Mouse (Mus musculus) heart, postnatal 0 days (tissue): ENCODE measurements around the gene Spata1. TPM values are rescaled to one million over a fixed set of nuclear protein-coding genes. Genes with fewer than 3 reads are reported as not detected.

Experiments used
- ATAC-seq: fragments of 200-750 bp; cut with Nextera tagmentation; 2 replicates; pipeline ENCODE4 v1.8.0; 2017; ENCODE audit warnings: low read depth, moderate number of reproducible peaks, moderate library complexity; ENCODE audit not compliant: insufficient read depth
- DNase-seq: peaks from one replicate; pipeline ENCODE4 v3.0.0-alpha.2; 2016; ENCODE audit warnings: low spot score
- H3K27ac ChIP-seq: fragments of 300-500 bp; sonication (generic); 2 replicates; pipeline ENCODE4 v1.5.1; 2014; ENCODE audit warnings: low read depth, mild to moderate bottlenecking
- H3K27me3 ChIP-seq: fragments of 300-500 bp; sonication (generic); 2 replicates; pipeline ENCODE4 v1.6.1; 2014; ENCODE audit warnings: low read length, mixed read lengths; ENCODE audit not compliant: control insufficient read depth, insufficient read depth
- H3K36me3 ChIP-seq: fragments of 300-500 bp; sonication (generic); replicated peaks from 2 replicates; pipeline ENCODE4 v1.6.1; 2014; ENCODE audit warnings: low read length, mixed read lengths; ENCODE audit not compliant: control insufficient read depth, insufficient read depth
- H3K4me1 ChIP-seq: fragments of 300-500 bp; sonication (generic); 2 replicates; pipeline ENCODE4 v1.6.1; 2014; ENCODE audit warnings: antibody characterized with exemption; ENCODE audit not compliant: control insufficient read depth, insufficient read depth
- H3K4me2 ChIP-seq: fragments of 300-500 bp; sonication (generic); 2 replicates; pipeline ENCODE4 v1.6.1; 2014; ENCODE audit warnings: low read depth, mild to moderate bottlenecking, low read length, moderate library complexity
- H3K4me3 ChIP-seq: fragments of 300-500 bp; sonication (generic); 2 replicates; pipeline ENCODE4 v1.5.1; 2014; ENCODE audit warnings: low read depth, low read length
- H3K9ac ChIP-seq: fragments of 300-500 bp; sonication (generic); replicated peaks from 2 replicates; pipeline ENCODE4 v1.6.1; 2014; ENCODE audit warnings: low read depth, low read length, mixed read lengths
- H3K9me3 ChIP-seq: fragments of 300-500 bp; sonication (generic); replicated peaks from 2 replicates; pipeline ENCODE4 v1.6.1; 2016; ENCODE audit warnings: low read length; ENCODE audit not compliant: control insufficient read depth
- CTCF ChIP-seq: IDR thresholded peaks from 2 replicates; pipeline ENCODE4 v1.5.1; 2016; ENCODE audit warnings: antibody characterized with exemption, control low read depth, low read depth
- EP300 ChIP-seq: IDR thresholded peaks from 2 replicates; pipeline ENCODE4 v1.6.1; 2016; ENCODE audit warnings: antibody characterized with exemption, low read depth
- WGBS: fragments of 180-500 bp; shearing (Covaris S2); extraction: QIAGEN DNeasy Blood & Tissue Kit; methylation state at CpG from one replicate; pipeline ENCODE4 v1.1.7; 2014; 5-methylcytosine and 5-hydroxymethylcytosine counted together
- polyA plus RNA-seq: library from polyadenylated mRNA; unstranded; fragments of >200 nt; fragmentation: Nextera tagmentation; extraction: Ambion mirVana; gene quantifications from 2 replicates; pipeline ENCODE4 v1.2.1, GENCODE M21; 2015
- total RNA-seq: library from RNA; depleted of rRNA; stranded (reverse); fragments of >200 nt; gene quantifications from 2 replicates; pipeline ENCODE4 v1.2.3, GENCODE M21; 2014; ENCODE audit warnings: low replicate concordance; rRNA removed

The Spata1 gene
- total and polyA plus RNA-seq, 2 experiments from 2014 or later: 0.23 to 4.1 TPM

DNA sequence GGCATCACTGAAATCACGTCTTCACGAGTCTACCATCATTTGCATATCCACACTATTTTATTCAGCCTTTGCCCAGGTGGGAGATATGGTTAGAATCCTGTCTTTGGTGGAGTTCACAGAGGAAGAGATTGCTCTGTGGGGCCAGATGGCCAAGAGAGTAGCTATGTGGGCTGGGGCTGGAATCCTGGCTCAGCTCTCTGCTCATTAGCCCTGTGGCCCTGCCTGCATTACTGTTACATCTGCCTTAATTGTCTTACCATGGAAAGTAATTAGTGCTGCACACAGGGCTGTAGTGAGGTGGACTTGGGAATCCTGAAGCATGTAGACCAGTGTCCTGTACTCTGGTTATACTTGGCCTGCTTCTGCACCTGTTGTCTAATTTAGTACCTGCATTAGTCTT lies 87.5 kb downstream of the Spata1 start:
- Histone ChIP-seq H3K4me2 (no peak overlapping the region), H3K27ac (no peak overlapping the region), H3K4me3 (no peak overlapping the region), H3K4me1 (0 out of 2 replicates have a peak, but pooled peaks cover 3% of the 10 kb centered on the region), H3K36me3 (no peaks in the 10 kb centered on the region), H3K9ac (no peak overlapping the region), H3K9me3 (no peaks in the 10 kb centered on the region), H3K27me3 (no peaks in the 10 kb centered on the region)
- 76% methylated on average over 2 of the region's 2 CpGs for WGBS
- no peak for TF ChIP-seq CTCF
- TF ChIP-seq EP300: no peak
- DNase-seq (no peak), ATAC-seq (no peak)

- TF ChIP-seq EP300 (no peak), CTCF (no peak)
- no peaks in the 10 kb centered on the region for H3K9me3 ChIP-seq
- H3K4me2 ChIP-seq: no peak overlapping the region
- H3K4me1 ChIP-seq: peaks cover 10% of the 10 kb centered on the region; the same call in 1 of the 2 replicates
- H3K4me3 ChIP-seq: no peak overlapping the region
- 89% methylated on average over 7 of the region's 7 CpGs for WGBS
- no peak overlapping the region for H3K9ac ChIP-seq
- DNase-seq: no peak
- ATAC-seq: no peak
- H3K27me3 ChIP-seq: no peaks in the 10 kb centered on the region
- no peak overlapping the region for H3K27ac ChIP-seq
- no peaks in the 10 kb centered on the region for H3K36me3 ChIP-seq
These were observed 89.4 kb downstream of the Spata1 start for GRCm38 (mm10) chr3:146410114-146410513.

Other genes with a start within 250 kb of the Spata1 start
- gene Ssx2ip, start 95.1 kb downstream of the Spata1 start, total RNA-seq: 6.4 and 13.8 TPM in 2 replicates
- gene Ssx2ip, start 95.1 kb downstream of the Spata1 start, polyA plus RNA-seq: 7.3 and 7.6 TPM in 2 replicates
- gene Ctbs, start 50.0 kb downstream of the Spata1 start, total RNA-seq: 4.2 and 11.4 TPM in 2 replicates
- 6.6 and 7.4 TPM in 2 replicates for gene Ctbs, start 50.0 kb downstream of the Spata1 start, polyA plus RNA-seq
- 349 and 380 TPM in 2 replicates for gene Gng5, start 54 bp upstream of the Spata1 start, total RNA-seq
- gene Gng5, start 54 bp upstream of the Spata1 start, polyA plus RNA-seq: 1,164 and 1,272 TPM in 2 replicates
- 17.0 and 17.8 TPM in 2 replicates for gene Rpf1, start 21.7 kb upstream of the Spata1 start, total RNA-seq
- 27.3 and 30.7 TPM in 2 replicates for gene Rpf1, start 21.7 kb upstream of the Spata1 start, polyA plus RNA-seq
- gene Uox, start 70.7 kb upstream of the Spata1 start, total RNA-seq: 1.6 and 4.5 TPM in 2 replicates
- gene Uox, start 70.7 kb upstream of the Spata1 start, polyA plus RNA-seq: 0.05 and 0.10 TPM in 2 replicates
- not detected in 2 replicates for gene Dnase2b, start 115.8 kb upstream of the Spata1 start, total RNA-seq
- gene Dnase2b, start 115.8 kb upstream of the Spata1 start, polyA plus RNA-seq: not detected in 2 replicates
- not detected in 2 replicates for gene 4930503B20Rik, start 151.6 kb upstream of the Spata1 start, total RNA-seq
- 0.22 TPM in 1 of 2 replicates, not detected in the other for gene 4930503B20Rik, start 151.6 kb upstream of the Spata1 start, polyA plus RNA-seq
- 0.42 and 3.6 TPM in 2 replicates for gene Samd13, start 185.8 kb upstream of the Spata1 start, total RNA-seq
- 1.8 and 2.8 TPM in 2 replicates for gene Samd13, start 185.8 kb upstream of the Spata1 start, polyA plus RNA-seq